Mouse (Mus musculus): ENCODE measurements around the gene Tmcc1. TPM values are rescaled to one million over a fixed set of nuclear protein-coding genes. Genes with fewer than 3 reads are reported as not detected.

Gene Tmcc1
- polyA plus RNA-seq, 1 experiment from 2014 or later = 27.1 TPM

- Histone ChIP-seq H3K27ac (ENCODE audit: low read length) (no peak overlapping the region), H3K36me3 (ENCODE audit: control insufficient read depth, insufficient read depth, low read length) (no peaks in the 10 kb centered on the region), H3K4me3 (ENCODE audit: low read depth, low read length) (no peak overlapping the region), H3K9ac (ENCODE audit: low read depth, low read length) (no peak overlapping the region), H3K27me3 (ENCODE audit: control insufficient read depth, insufficient read depth, low read depth, low read length) (no peaks in the 10 kb centered on the region), H3K4me2 (ENCODE audit: low read length) (no peak overlapping the region), H3K9me3 (replicated peaks; ENCODE audit: control insufficient read depth, low read length, poor library complexity, severe bottlenecking) (no peaks in the 10 kb centered on the region), H3K4me1 (ENCODE audit: control insufficient read depth, insufficient read depth, low read length) (no peaks in the 10 kb centered on the region)
- ATAC-seq = no peak
- WGBS = 48% methylated on average over 9 of the region's 9 CpGs
These were observed 186.6 kb downstream of the Tmcc1 start for GRCm38 (mm10) chr6:116006731-116007130.

DNA sequence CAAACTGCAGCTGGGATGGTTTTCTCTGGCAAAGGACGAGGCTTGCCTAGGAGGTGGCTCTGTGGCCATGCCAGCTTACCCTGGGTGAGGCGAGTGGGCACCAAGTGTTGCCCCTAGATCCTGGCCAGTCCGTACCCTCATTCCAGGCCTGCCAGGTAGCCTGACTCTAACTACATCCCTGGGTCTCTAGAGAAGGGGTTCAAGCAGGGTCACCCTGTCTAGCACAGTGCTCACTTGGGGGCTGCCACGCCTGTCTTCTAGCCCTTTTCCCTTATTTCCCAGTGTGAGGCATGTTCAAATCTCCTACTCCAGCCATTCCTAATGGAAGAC is 187.4 kb downstream of the Tmcc1 start:
- Histone ChIP-seq H3K36me3 (ENCODE audit: control insufficient read depth, insufficient read depth, low read length) (no peaks in the 10 kb centered on the region), H3K4me2 (ENCODE audit: low read length) (no peak overlapping the region), H3K4me3 (ENCODE audit: low read depth, low read length) (no peak overlapping the region), H3K27ac (ENCODE audit: low read length) (no peak overlapping the region), H3K9me3 (replicated peaks; ENCODE audit: control insufficient read depth, low read length, poor library complexity, severe bottlenecking) (no peaks in the 10 kb centered on the region), H3K9ac (ENCODE audit: low read depth, low read length) (no peak overlapping the region), H3K4me1 (ENCODE audit: control insufficient read depth, insufficient read depth, low read length) (no peaks in the 10 kb centered on the region), H3K27me3 (ENCODE audit: control insufficient read depth, insufficient read depth, low read depth, low read length) (no peaks in the 10 kb centered on the region)
- no peak for ATAC-seq
- WGBS = 78% methylated on average over 4 of the region's 4 CpGs

- Histone ChIP-seq H3K27me3 (ENCODE audit: control insufficient read depth, insufficient read depth, low read depth, low read length) (no peaks in the 10 kb centered on the region), H3K9ac (ENCODE audit: low read depth, low read length) (no peak overlapping the region), H3K4me1 (ENCODE audit: control insufficient read depth, insufficient read depth, low read length) (no peaks in the 10 kb centered on the region), H3K27ac (ENCODE audit: low read length) (no peak overlapping the region), H3K4me2 (ENCODE audit: low read length) (no peak overlapping the region), H3K36me3 (ENCODE audit: control insufficient read depth, insufficient read depth, low read length) (no peaks in the 10 kb centered on the region), H3K9me3 (replicated peaks; ENCODE audit: control insufficient read depth, low read length, poor library complexity, severe bottlenecking) (no peaks in the 10 kb centered on the region), H3K4me3 (ENCODE audit: low read depth, low read length) (no peak overlapping the region)
- WGBS = 68% methylated on average over 17 of the region's 17 CpGs
- ATAC-seq = no peak
These were observed 187.9 kb downstream of the Tmcc1 start for GRCm38 (mm10) chr6:116005275-116005958.

- Histone ChIP-seq H3K36me3 (ENCODE audit: control insufficient read depth, insufficient read depth, low read length) (no peaks in the 10 kb centered on the region), H3K27me3 (ENCODE audit: control insufficient read depth, insufficient read depth, low read depth, low read length) (no peaks in the 10 kb centered on the region), H3K4me1 (ENCODE audit: control insufficient read depth, insufficient read depth, low read length) (no peaks in the 10 kb centered on the region), H3K9me3 (replicated peaks; ENCODE audit: control insufficient read depth, low read length, poor library complexity, severe bottlenecking) (no peaks in the 10 kb centered on the region), H3K4me3 (ENCODE audit: low read depth, low read length) (no peak overlapping the region), H3K9ac (ENCODE audit: low read depth, low read length) (no peak overlapping the region), H3K27ac (ENCODE audit: low read length) (no peak overlapping the region), H3K4me2 (ENCODE audit: low read length) (no peak overlapping the region)
- 85% methylated on average over 6 of the region's 6 CpGs for WGBS
- ATAC-seq = no peak
These were observed 188.6 kb downstream of the Tmcc1 start for GRCm38 (mm10) chr6:116004716-116005115.

DNA sequence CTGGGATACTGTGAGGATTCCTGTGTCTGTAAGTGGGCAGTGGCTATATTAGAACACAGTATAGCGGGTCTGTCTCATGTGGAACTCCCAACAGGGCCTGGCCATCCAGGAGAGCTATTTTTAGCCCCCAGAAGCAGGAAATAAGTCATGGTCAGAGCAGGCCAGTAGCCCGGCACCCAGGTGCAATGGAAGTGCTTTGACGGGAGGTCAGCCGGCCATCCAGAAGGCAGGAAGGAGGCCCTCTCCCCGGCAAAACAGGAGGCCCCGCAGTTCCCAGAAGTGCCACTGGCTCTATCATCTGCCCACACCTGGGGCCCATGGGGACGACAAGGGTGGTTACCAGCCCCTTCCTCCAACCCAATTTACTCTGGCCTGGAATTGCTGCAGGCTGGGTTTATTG is 189.2 kb downstream of the Tmcc1 start:
- no peak overlapping the region for H3K9ac ChIP-seq (ENCODE audit: low read depth, low read length)
- no peaks in the 10 kb centered on the region for H3K27me3 ChIP-seq (ENCODE audit: control insufficient read depth, insufficient read depth, low read depth, low read length)
- H3K27ac ChIP-seq (ENCODE audit: low read length) = no peak overlapping the region
- ATAC-seq = no peak
- 71% methylated on average over 7 of the region's 7 CpGs for WGBS
- H3K4me3 ChIP-seq (ENCODE audit: low read depth, low read length) = no peak overlapping the region
- H3K4me2 ChIP-seq (ENCODE audit: low read length) = no peak overlapping the region
- H3K9me3 ChIP-seq (replicated peaks; ENCODE audit: control insufficient read depth, low read length, poor library complexity, severe bottlenecking) = no peaks in the 10 kb centered on the region
- no peaks in the 10 kb centered on the region for H3K4me1 ChIP-seq (ENCODE audit: control insufficient read depth, insufficient read depth, low read length)
- H3K36me3 ChIP-seq (ENCODE audit: control insufficient read depth, insufficient read depth, low read length) = no peaks in the 10 kb centered on the region

- no peak for ATAC-seq
- no peaks in the 10 kb centered on the region for H3K9me3 ChIP-seq (replicated peaks; ENCODE audit: control insufficient read depth, low read length, poor library complexity, severe bottlenecking)
- H3K27ac ChIP-seq (ENCODE audit: low read length) = no peak overlapping the region
- H3K4me3 ChIP-seq (ENCODE audit: low read depth, low read length) = no peak overlapping the region
- H3K27me3 ChIP-seq (ENCODE audit: control insufficient read depth, insufficient read depth, low read depth, low read length) = no peaks in the 10 kb centered on the region
- WGBS = 81% methylated on average over 5 of the region's 5 CpGs
- H3K4me2 ChIP-seq (ENCODE audit: low read length) = no peak overlapping the region
- H3K4me1 ChIP-seq (ENCODE audit: control insufficient read depth, insufficient read depth, low read length) = no peaks in the 10 kb centered on the region
- no peak overlapping the region for H3K9ac ChIP-seq (ENCODE audit: low read depth, low read length)
- no peaks in the 10 kb centered on the region for H3K36me3 ChIP-seq (ENCODE audit: control insufficient read depth, insufficient read depth, low read length)
These were observed 189.8 kb downstream of the Tmcc1 start for GRCm38 (mm10) chr6:116003516-116003915.

DNA sequence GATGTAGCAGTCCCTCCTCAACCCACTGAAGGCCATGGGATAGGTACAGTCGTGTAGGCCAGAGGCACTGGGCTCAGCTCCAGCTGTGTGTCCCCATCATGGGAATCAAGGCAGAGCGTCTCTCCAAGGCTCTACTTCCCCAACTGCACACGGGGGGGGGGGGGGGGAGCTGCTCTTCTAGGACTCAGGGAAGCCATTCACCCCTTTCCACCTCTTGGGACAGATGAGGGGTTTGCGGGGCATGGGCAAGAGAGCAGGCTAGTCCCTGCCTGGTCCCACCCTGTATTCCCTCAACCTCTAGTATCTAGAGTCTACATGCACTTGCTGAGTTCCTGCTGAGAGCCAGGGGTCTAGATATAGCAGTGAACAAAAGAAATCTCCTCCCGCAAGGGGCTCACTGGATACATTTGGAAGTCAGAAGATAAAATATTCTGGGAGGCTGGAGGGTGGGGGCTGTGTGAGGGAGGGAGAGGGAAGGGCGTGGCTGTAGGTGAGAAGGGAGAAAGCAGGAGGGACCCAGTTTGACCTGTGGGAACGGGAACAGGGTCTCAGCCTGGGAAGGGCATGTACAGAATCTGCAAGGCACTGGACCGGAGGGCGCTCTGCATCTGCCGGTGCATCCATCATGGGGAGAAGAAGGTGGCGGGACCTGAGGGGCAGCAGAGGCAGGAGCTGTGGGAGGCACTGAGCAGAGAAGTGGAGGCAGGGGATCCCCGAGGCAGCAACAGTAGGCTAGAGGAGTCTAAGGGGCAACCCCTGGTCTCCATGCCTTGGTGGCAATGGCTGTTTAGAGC is 190.8 kb downstream of the Tmcc1 start:
- ATAC-seq = no peak
- Histone ChIP-seq H3K27ac (ENCODE audit: low read length) (no peak overlapping the region), H3K9ac (ENCODE audit: low read depth, low read length) (no peak overlapping the region), H3K9me3 (replicated peaks; ENCODE audit: control insufficient read depth, low read length, poor library complexity, severe bottlenecking) (no peaks in the 10 kb centered on the region), H3K27me3 (ENCODE audit: control insufficient read depth, insufficient read depth, low read depth, low read length) (no peaks in the 10 kb centered on the region), H3K4me1 (ENCODE audit: control insufficient read depth, insufficient read depth, low read length) (no peaks in the 10 kb centered on the region), H3K36me3 (ENCODE audit: control insufficient read depth, insufficient read depth, low read length) (no peaks in the 10 kb centered on the region), H3K4me2 (ENCODE audit: low read length) (no peak overlapping the region), H3K4me3 (ENCODE audit: low read depth, low read length) (no peak overlapping the region)
- WGBS = 66% methylated on average over 12 of the region's 12 CpGs

DNA sequence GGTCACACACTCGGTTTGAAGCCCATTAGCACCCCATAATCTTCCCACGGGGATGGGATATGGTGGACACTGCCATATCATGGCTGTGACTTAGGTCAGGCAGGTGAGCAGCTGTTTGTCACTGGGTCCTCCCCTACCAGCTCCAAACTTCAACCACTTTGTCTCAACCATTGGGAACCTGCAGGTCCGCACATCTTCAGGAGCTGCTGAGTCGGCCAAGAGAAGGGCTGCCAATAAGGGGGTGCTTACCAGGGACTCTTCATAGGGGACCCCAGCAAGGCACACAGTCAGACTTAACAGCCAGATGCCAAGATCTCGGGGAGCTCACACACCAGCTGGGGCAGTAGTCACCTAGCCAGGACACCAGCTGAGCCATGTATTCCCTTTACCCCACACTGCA is 192.4 kb downstream of the Tmcc1 start:
- no peak overlapping the region for H3K4me3 ChIP-seq (ENCODE audit: low read depth, low read length)
- peaks cover 2% of the 10 kb centered on the region for H3K27me3 ChIP-seq (ENCODE audit: control insufficient read depth, insufficient read depth, low read depth, low read length)
- H3K27ac ChIP-seq (ENCODE audit: low read length) = no peak overlapping the region
- H3K9me3 ChIP-seq (replicated peaks; ENCODE audit: control insufficient read depth, low read length, poor library complexity, severe bottlenecking) = no peaks in the 10 kb centered on the region
- no peak overlapping the region for H3K9ac ChIP-seq (ENCODE audit: low read depth, low read length)
- ATAC-seq = no peak
- no peaks in the 10 kb centered on the region for H3K4me1 ChIP-seq (ENCODE audit: control insufficient read depth, insufficient read depth, low read length)
- H3K4me2 ChIP-seq (ENCODE audit: low read length) = no peak overlapping the region
- H3K36me3 ChIP-seq (ENCODE audit: control insufficient read depth, insufficient read depth, low read length) = no peaks in the 10 kb centered on the region
- 92% methylated on average over 5 of the region's 5 CpGs for WGBS

DNA sequence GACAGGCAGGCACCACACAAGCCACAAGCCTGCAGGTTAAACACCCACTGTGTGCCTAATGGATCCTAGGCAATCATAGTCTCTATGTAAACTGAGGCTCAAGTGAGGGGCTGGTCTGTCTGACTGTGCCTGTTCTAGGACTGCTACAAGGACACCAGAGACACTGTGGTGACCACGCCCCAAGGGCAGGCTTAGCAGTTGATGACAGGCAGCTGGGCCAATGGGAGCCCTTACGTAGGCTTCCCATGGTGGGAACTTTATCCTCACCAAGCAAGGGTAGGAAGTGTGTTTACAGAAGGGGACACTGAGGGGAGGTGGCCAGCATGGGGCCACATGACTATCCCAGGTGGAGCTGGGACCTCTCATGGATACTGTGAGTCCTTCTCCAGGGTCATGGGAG is 194.1 kb downstream of the Tmcc1 start:
- no peak overlapping the region for H3K4me3 ChIP-seq (ENCODE audit: low read depth, low read length)
- H3K27me3 ChIP-seq (ENCODE audit: control insufficient read depth, insufficient read depth, low read depth, low read length) = peaks cover 10% of the 10 kb centered on the region
- H3K9ac ChIP-seq (ENCODE audit: low read depth, low read length) = no peak overlapping the region
- no peak for ATAC-seq
- WGBS = 84% methylated on average over 2 of the region's 2 CpGs
- peaks cover 5% of the 10 kb centered on the region for H3K4me1 ChIP-seq (ENCODE audit: control insufficient read depth, insufficient read depth, low read length)
- H3K27ac ChIP-seq (ENCODE audit: low read length) = no peak overlapping the region
- H3K36me3 ChIP-seq (ENCODE audit: control insufficient read depth, insufficient read depth, low read length) = no peaks in the 10 kb centered on the region
- no peaks in the 10 kb centered on the region for H3K9me3 ChIP-seq (replicated peaks; ENCODE audit: control insufficient read depth, low read length, poor library complexity, severe bottlenecking)
- no peak overlapping the region for H3K4me2 ChIP-seq (ENCODE audit: low read length)
